Mouse (Mus musculus): ENCODE data around the gene Olfr156. TPM values are rescaled to one million over a fixed set of nuclear protein-coding genes. Genes with fewer than 3 reads are reported as not detected.

The Olfr156 gene
- polyA plus RNA-seq, 1 experiment: not detected

- no peak within 1 kb of the TSS for H3K4me3 ChIP-seq (ENCODE audit: insufficient read depth, poor library complexity, severe bottlenecking)
- no peaks in the 10 kb centered on the region for H3K79me2 ChIP-seq (ENCODE audit: control insufficient read depth, insufficient read depth)
- H3K79me3 ChIP-seq (ENCODE audit: low read depth): no peaks in the 10 kb centered on the region
- H3ac ChIP-seq (ENCODE audit: control insufficient read depth, insufficient read length, low read depth): no peak within 1 kb of the TSS
- peaks cover 37% of the 10 kb centered on the region for H3K27me3 ChIP-seq (ENCODE audit: control insufficient read depth, insufficient read depth, insufficient read length)
- no peak for TF ChIP-seq FOSL1 (IDR thresholded peaks at IDR 0.05; ENCODE audit: insufficient read depth, low read length, poor library complexity, severe bottlenecking)
- no peak for TF ChIP-seq CTCF (IDR thresholded peaks at IDR 0.05; ENCODE audit: control insufficient read depth, insufficient read depth, insufficient read length)
- TF ChIP-seq MAX (IDR thresholded peaks at IDR 0.05): no peak
- TF ChIP-seq USF1 (IDR thresholded peaks at IDR 0.05; ENCODE audit: low read depth): no peak
- TF ChIP-seq MYOD1 (IDR thresholded peaks at IDR 0.05; ENCODE audit: control insufficient read depth, insufficient read length, low read depth): no peak
- no peak for TF ChIP-seq MYOG (IDR thresholded peaks at IDR 0.05; ENCODE audit: control insufficient read depth, extremely low read depth, insufficient read length)
- TF ChIP-seq CEBPB (IDR thresholded peaks at IDR 0.05; ENCODE audit: low read depth): no peak
- H3K36me3 ChIP-seq (ENCODE audit: control insufficient read depth, insufficient read depth): no peaks in the 10 kb centered on the region
These were observed 27.6 kb upstream of the Olfr156 start, which contains the start of gene Olfr155 for GRCm38 (mm10) chr4:43851265-43851664. Gene Olfr155, plus strand, starts transcription at chr4:43851565.

DNA sequence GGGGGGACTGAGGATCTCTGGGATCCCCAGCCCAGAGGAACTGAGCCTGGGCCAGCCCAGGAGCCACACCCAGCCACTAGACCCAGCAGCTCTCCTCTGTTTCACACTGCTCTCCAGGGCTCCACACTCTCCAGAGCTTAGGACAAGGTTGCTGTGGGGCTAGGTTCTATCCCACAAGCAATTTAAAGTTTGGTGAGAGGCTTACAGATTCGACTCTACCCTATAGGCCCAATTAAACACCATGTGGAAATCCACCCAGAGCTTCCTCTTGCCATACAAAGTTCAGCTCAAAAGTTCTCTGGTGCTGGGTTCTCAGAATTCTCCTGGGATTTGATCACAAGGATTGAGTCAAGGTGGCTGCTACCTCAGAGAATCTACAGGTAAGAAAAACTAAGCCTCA is 16.4 kb upstream of the Olfr156 start, which contains the start of gene Olfr157:
Olfr157 (minus strand) TSS at position 101 of the 400 bp plus-strand sequence.
- no peaks in the 10 kb centered on the region for H3K79me2 ChIP-seq (ENCODE audit: control insufficient read depth, insufficient read depth)
- H3K4me3 ChIP-seq (ENCODE audit: insufficient read depth, poor library complexity, severe bottlenecking): no peak within 1 kb of the TSS
- peaks cover 16% of the 10 kb centered on the region for H3K27me3 ChIP-seq (ENCODE audit: control insufficient read depth, insufficient read depth, insufficient read length)
- TF ChIP-seq MYOD1 (IDR thresholded peaks at IDR 0.05; ENCODE audit: control insufficient read depth, insufficient read length, low read depth): no peak
- no peak for TF ChIP-seq MYOG (IDR thresholded peaks at IDR 0.05; ENCODE audit: control insufficient read depth, extremely low read depth, insufficient read length)
- TF ChIP-seq USF1 (IDR thresholded peaks at IDR 0.05; ENCODE audit: low read depth): no peak
- no peak for TF ChIP-seq CTCF (IDR thresholded peaks at IDR 0.05; ENCODE audit: control insufficient read depth, insufficient read depth, insufficient read length)
- no peak for TF ChIP-seq CEBPB (IDR thresholded peaks at IDR 0.05; ENCODE audit: low read depth)
- no peak for TF ChIP-seq FOSL1 (IDR thresholded peaks at IDR 0.05; ENCODE audit: insufficient read depth, low read length, poor library complexity, severe bottlenecking)
- TF ChIP-seq MAX (IDR thresholded peaks at IDR 0.05): no peak
- H3K79me3 ChIP-seq (ENCODE audit: low read depth): no peaks in the 10 kb centered on the region
- H3ac ChIP-seq (ENCODE audit: control insufficient read depth, insufficient read length, low read depth): no peak within 1 kb of the TSS
- no peaks in the 10 kb centered on the region for H3K36me3 ChIP-seq (ENCODE audit: control insufficient read depth, insufficient read depth)

GRCm38 (mm10) chr4:43838326-43838725 is 14.6 kb upstream of the Olfr156 start:
- no peaks in the 10 kb centered on the region for H3K79me2 ChIP-seq (ENCODE audit: control insufficient read depth, insufficient read depth)
- no peaks in the 10 kb centered on the region for H3K36me3 ChIP-seq (ENCODE audit: control insufficient read depth, insufficient read depth)
- H3K27me3 ChIP-seq (ENCODE audit: control insufficient read depth, insufficient read depth, insufficient read length): peaks cover 30% of the 10 kb centered on the region
- no peak overlapping the region for H3K4me3 ChIP-seq (ENCODE audit: insufficient read depth, poor library complexity, severe bottlenecking)
- no peak overlapping the region for H3ac ChIP-seq (ENCODE audit: control insufficient read depth, insufficient read length, low read depth)
- TF ChIP-seq USF1 (IDR thresholded peaks at IDR 0.05; ENCODE audit: low read depth) (no peak), MAX (IDR thresholded peaks at IDR 0.05) (no peak)
- H3K79me3 ChIP-seq (ENCODE audit: low read depth): no peaks in the 10 kb centered on the region

- Histone ChIP-seq H3K27me3 (ENCODE audit: control insufficient read depth, insufficient read depth, insufficient read length) (peaks cover 42% of the 10 kb centered on the region), H3K79me3 (ENCODE audit: low read depth) (no peaks in the 10 kb centered on the region), H3K79me2 (ENCODE audit: control insufficient read depth, insufficient read depth) (no peaks in the 10 kb centered on the region), H3K4me3 (ENCODE audit: insufficient read depth, poor library complexity, severe bottlenecking) (no peak overlapping the region), H3K36me3 (ENCODE audit: control insufficient read depth, insufficient read depth) (no peaks in the 10 kb centered on the region), H3ac (ENCODE audit: control insufficient read depth, insufficient read length, low read depth) (no peak overlapping the region)
- no peak for TF ChIP-seq FOSL1 (IDR thresholded peaks at IDR 0.05; ENCODE audit: insufficient read depth, low read length, poor library complexity, severe bottlenecking)
- TF ChIP-seq CEBPB (IDR thresholded peaks at IDR 0.05; ENCODE audit: low read depth): no peak
- TF ChIP-seq MYOD1 (IDR thresholded peaks at IDR 0.05; ENCODE audit: control insufficient read depth, insufficient read length, low read depth): no peak
- no peak for TF ChIP-seq CTCF (IDR thresholded peaks at IDR 0.05; ENCODE audit: control insufficient read depth, insufficient read depth, insufficient read length)
- TF ChIP-seq USF1 (IDR thresholded peaks at IDR 0.05; ENCODE audit: low read depth): no peak
- no peak for TF ChIP-seq MAX (IDR thresholded peaks at IDR 0.05)
- TF ChIP-seq MYOG (IDR thresholded peaks at IDR 0.05; ENCODE audit: control insufficient read depth, extremely low read depth, insufficient read length): no peak
These were observed 11.1 kb upstream of the Olfr156 start for GRCm38 (mm10) chr4:43834749-43835148.

- Histone ChIP-seq H3K27me3 (ENCODE audit: control insufficient read depth, insufficient read depth, insufficient read length) (peaks cover 42% of the 10 kb centered on the region), H3K79me2 (ENCODE audit: control insufficient read depth, insufficient read depth) (no peaks in the 10 kb centered on the region), H3K36me3 (ENCODE audit: control insufficient read depth, insufficient read depth) (no peaks in the 10 kb centered on the region), H3ac (ENCODE audit: control insufficient read depth, insufficient read length, low read depth) (no peak overlapping the region), H3K4me3 (ENCODE audit: insufficient read depth, poor library complexity, severe bottlenecking) (no peak overlapping the region), H3K79me3 (ENCODE audit: low read depth) (no peaks in the 10 kb centered on the region)
- TF ChIP-seq MAX (IDR thresholded peaks at IDR 0.05) (no peak), CTCF (IDR thresholded peaks at IDR 0.05; ENCODE audit: control insufficient read depth, insufficient read depth, insufficient read length) (no peak), FOSL1 (IDR thresholded peaks at IDR 0.05; ENCODE audit: insufficient read depth, low read length, poor library complexity, severe bottlenecking) (no peak)
These were observed 10.1 kb upstream of the Olfr156 start for GRCm38 (mm10) chr4:43833752-43834151.

DNA sequence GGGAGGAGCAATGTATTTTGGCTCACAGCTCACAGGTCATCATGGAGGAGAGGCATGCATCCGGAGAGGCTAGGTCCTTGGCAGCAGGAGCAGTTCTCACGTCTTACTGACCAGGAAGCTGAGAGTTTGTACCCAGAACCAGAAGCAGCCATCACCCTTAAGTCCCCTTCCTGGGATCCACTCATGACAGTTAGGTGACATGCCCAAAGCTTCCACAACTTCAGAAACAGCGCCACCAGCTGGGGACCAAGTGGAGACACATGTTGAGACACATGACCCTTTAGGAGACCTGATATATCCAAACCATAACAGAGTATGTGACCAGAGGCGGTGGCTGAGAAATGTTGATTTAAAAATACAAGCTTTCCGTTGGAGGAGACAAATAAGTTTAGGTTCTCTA is 8.3 kb upstream of the Olfr156 start:
- H3K79me3 ChIP-seq (ENCODE audit: low read depth): no peaks in the 10 kb centered on the region
- no peaks in the 10 kb centered on the region for H3K79me2 ChIP-seq (ENCODE audit: control insufficient read depth, insufficient read depth)
- no peak overlapping the region for H3K4me3 ChIP-seq (ENCODE audit: insufficient read depth, poor library complexity, severe bottlenecking)
- peaks cover 43% of the 10 kb centered on the region for H3K27me3 ChIP-seq (ENCODE audit: control insufficient read depth, insufficient read depth, insufficient read length)
- H3ac ChIP-seq (ENCODE audit: control insufficient read depth, insufficient read length, low read depth): no peak overlapping the region
- no peak for TF ChIP-seq MYOD1 (IDR thresholded peaks at IDR 0.05; ENCODE audit: control insufficient read depth, insufficient read length, low read depth)
- TF ChIP-seq FOSL1 (IDR thresholded peaks at IDR 0.05; ENCODE audit: insufficient read depth, low read length, poor library complexity, severe bottlenecking): no peak
- TF ChIP-seq MYOG (IDR thresholded peaks at IDR 0.05; ENCODE audit: control insufficient read depth, extremely low read depth, insufficient read length): no peak
- TF ChIP-seq MAX (IDR thresholded peaks at IDR 0.05): no peak
- no peak for TF ChIP-seq USF1 (IDR thresholded peaks at IDR 0.05; ENCODE audit: low read depth)
- TF ChIP-seq CTCF (IDR thresholded peaks at IDR 0.05; ENCODE audit: control insufficient read depth, insufficient read depth, insufficient read length): no peak
- no peak for TF ChIP-seq CEBPB (IDR thresholded peaks at IDR 0.05; ENCODE audit: low read depth)
- H3K36me3 ChIP-seq (ENCODE audit: control insufficient read depth, insufficient read depth): no peaks in the 10 kb centered on the region

Measured in C2C12 (cell line).